Mouse (Mus musculus): ENCODE measurements around the gene C8a. TPM values are rescaled to one million over a fixed set of nuclear protein-coding genes. Genes with fewer than 3 reads are reported as not detected.
A peak's percentile ranks its signal among the peaks of the same experiment; 100 is the strongest.

Gene C8a
- polyA plus RNA-seq, 1 experiment from 2014 or later, result not detected

DNA sequence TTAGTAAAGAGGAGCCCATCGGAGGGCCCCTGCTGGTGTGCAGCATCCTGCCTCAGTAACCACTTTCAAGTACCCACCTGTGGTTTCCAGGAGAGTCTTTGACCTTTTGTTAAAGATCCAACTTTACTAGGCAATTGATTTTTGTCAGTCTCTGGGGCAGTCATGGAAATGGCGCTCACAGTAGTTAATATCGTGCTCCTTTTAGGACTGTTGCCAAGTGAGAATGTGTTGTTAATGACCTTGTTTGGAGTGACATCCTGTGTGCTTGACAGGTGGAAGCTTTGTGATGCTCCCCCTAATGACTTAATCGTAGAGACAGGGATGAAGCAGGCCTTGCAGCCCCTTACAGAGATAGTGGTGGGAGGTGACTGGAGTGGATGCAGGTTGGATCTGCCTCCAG, 105.9 kb downstream of the C8a start:
- Histone ChIP-seq H3K4me2 (ENCODE audit: low read length) (no peak overlapping the region), H3K4me1 (ENCODE audit: control insufficient read depth, insufficient read depth, low read length) (peaks cover 3% of the 10 kb centered on the region; the same call in 1 of the 2 replicates), H3K27me3 (ENCODE audit: control insufficient read depth, insufficient read depth, low read depth, low read length) (no peaks in the 10 kb centered on the region), H3K9ac (ENCODE audit: low read depth, low read length) (no peak overlapping the region), H3K4me3 (ENCODE audit: low read depth, low read length) (no peak overlapping the region), H3K27ac (ENCODE audit: low read length) (no peak overlapping the region), H3K9me3 (replicated peaks; ENCODE audit: control insufficient read depth, low read length, poor library complexity, severe bottlenecking) (no peaks in the 10 kb centered on the region), H3K36me3 (ENCODE audit: control insufficient read depth, insufficient read depth, low read length) (no peaks in the 10 kb centered on the region)
- 46% methylated on average over 4 of the region's 4 CpGs for WGBS
- ATAC-seq, result no peak

DNA sequence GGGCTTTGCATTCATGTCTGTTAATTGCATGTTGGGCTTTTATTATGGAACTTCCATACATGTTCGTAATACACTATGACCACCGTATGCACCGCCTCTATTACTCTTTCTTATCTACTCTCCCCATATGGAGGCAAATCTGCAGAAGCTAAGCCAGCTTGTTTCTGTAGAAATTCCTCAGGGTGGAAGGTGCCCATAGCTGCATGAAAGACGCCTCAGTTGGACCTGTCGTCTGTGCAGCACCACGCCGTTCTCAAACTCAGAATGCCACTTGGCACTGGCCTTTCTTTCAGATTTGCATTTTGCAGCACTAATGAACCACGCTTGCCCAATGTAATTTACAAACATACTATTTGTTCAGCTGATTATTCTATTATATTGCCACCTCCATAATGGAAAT, 106.6 kb downstream of the C8a start:
- H3K9me3 ChIP-seq (replicated peaks; ENCODE audit: control insufficient read depth, low read length, poor library complexity, severe bottlenecking), result no peaks in the 10 kb centered on the region
- 0 out of 2 replicates have a peak, but pooled peaks have one; percentile 39 for ATAC-seq
- no peak overlapping the region for H3K27ac ChIP-seq (ENCODE audit: low read length)
- peaks cover 3% of the 10 kb centered on the region; the same call in 1 of the 2 replicates for H3K4me1 ChIP-seq (ENCODE audit: control insufficient read depth, insufficient read depth, low read length)
- WGBS, result 73% methylated on average over 8 of the region's 8 CpGs
- H3K4me3 ChIP-seq (ENCODE audit: low read depth, low read length), result no peak overlapping the region
- H3K4me2 ChIP-seq (ENCODE audit: low read length), result no peak overlapping the region
- no peaks in the 10 kb centered on the region for H3K36me3 ChIP-seq (ENCODE audit: control insufficient read depth, insufficient read depth, low read length)
- H3K9ac ChIP-seq (ENCODE audit: low read depth, low read length), result no peak overlapping the region
- H3K27me3 ChIP-seq (ENCODE audit: control insufficient read depth, insufficient read depth, low read depth, low read length), result no peaks in the 10 kb centered on the region

DNA sequence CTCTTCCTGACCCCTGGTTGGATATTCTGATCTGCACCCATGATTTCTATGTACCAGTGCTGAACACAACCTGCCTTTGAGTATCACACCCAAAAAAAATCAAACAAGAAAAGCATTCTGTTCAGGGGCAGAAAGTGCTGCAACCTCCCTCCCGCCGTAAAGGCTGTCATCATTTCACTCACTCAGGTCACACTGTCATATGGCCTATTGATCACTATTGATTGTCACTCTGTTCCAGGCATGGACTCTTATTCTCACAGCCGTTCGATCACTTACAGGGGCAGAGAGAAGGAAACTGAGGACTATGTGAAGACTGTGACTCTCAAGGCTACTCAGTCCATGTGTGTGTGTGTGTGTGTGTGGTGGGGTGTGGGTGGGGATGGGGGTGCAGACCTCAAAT, 108.0 kb downstream of the C8a start:
- no peaks in the 10 kb centered on the region for H3K36me3 ChIP-seq (ENCODE audit: control insufficient read depth, insufficient read depth, low read length)
- no peak overlapping the region for H3K27ac ChIP-seq (ENCODE audit: low read length)
- ATAC-seq, result no peak
- peaks cover 3% of the 10 kb centered on the region; the same call in 1 of the 2 replicates for H3K4me1 ChIP-seq (ENCODE audit: control insufficient read depth, insufficient read depth, low read length)
- no peaks in the 10 kb centered on the region for H3K9me3 ChIP-seq (replicated peaks; ENCODE audit: control insufficient read depth, low read length, poor library complexity, severe bottlenecking)
- H3K4me2 ChIP-seq (ENCODE audit: low read length), result no peak overlapping the region
- H3K27me3 ChIP-seq (ENCODE audit: control insufficient read depth, insufficient read depth, low read depth, low read length), result no peaks in the 10 kb centered on the region
- no peak overlapping the region for H3K9ac ChIP-seq (ENCODE audit: low read depth, low read length)
- 89% methylated on average over 4 of the region's 4 CpGs for WGBS
- no peak overlapping the region for H3K4me3 ChIP-seq (ENCODE audit: low read depth, low read length)

DNA sequence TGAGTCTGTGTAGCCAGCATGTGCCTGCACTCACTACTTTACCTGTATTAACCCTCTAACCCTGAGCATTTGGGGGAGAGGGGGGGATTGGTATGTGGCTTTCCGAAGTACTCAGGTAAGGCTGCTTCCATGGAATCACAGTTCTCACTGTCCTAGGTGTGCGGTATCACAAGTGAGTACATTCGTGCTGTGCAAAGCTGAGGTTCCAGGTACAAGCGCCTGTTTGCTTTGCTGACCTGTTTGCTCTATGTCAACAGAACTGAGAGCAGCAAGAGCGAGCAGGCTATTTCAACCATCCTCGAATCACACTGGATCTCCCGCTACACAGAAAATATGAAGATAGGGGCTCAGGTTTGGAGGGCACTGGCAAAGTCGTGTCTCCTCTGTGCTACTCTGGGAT, 110.1 kb downstream of the C8a start, which contains the start of gene C8b:
Gene C8b (plus strand): TSS at position 253 of the 400 bp plus-strand sequence.
- no peak for ATAC-seq
- 91% methylated on average over 8 of the region's 8 CpGs for WGBS
- H3K4me1 ChIP-seq (ENCODE audit: control insufficient read depth, insufficient read depth, low read length), result peaks cover 6% of the 10 kb centered on the region; the same call in 1 of the 2 replicates
- H3K27ac ChIP-seq (ENCODE audit: low read length), result no peak within 1 kb of the TSS
- no peak within 1 kb of the TSS for H3K4me2 ChIP-seq (ENCODE audit: low read length)
- H3K27me3 ChIP-seq (ENCODE audit: control insufficient read depth, insufficient read depth, low read depth, low read length), result no peaks in the 10 kb centered on the region
- H3K9me3 ChIP-seq (replicated peaks; ENCODE audit: control insufficient read depth, low read length, poor library complexity, severe bottlenecking), result no peaks in the 10 kb centered on the region
- no peaks in the 10 kb centered on the region for H3K36me3 ChIP-seq (ENCODE audit: control insufficient read depth, insufficient read depth, low read length)
- no peak within 1 kb of the TSS for H3K9ac ChIP-seq (ENCODE audit: low read depth, low read length)
- H3K4me3 ChIP-seq (ENCODE audit: low read depth, low read length), result no peak within 1 kb of the TSS

Other genes with a start within 250 kb of the C8a start
- not detected in 2 replicates for gene C8b, start 110.1 kb downstream of the C8a start, polyA plus RNA-seq (2015; fragmentation: Nextera tagmentation; extraction: Ambion mirVana)
- not detected in 2 replicates for gene Gm17662, start 19.1 kb downstream of the C8a start, polyA plus RNA-seq (2015; fragmentation: Nextera tagmentation; extraction: Ambion mirVana)
- 0.09 and 0.19 TPM in 2 replicates for gene Fyb2, start 37.1 kb upstream of the C8a start, polyA plus RNA-seq (2015; fragmentation: Nextera tagmentation; extraction: Ambion mirVana)
- 17.7 and 18.6 TPM in 2 replicates for gene Prkaa2, start 233.5 kb upstream of the C8a start, polyA plus RNA-seq (2015; fragmentation: Nextera tagmentation; extraction: Ambion mirVana)

Measured in midbrain, embryonic 16.5 days (tissue).